Mouse (Mus musculus): ENCODE data around the gene Cutc. TPM values are rescaled to one million over a fixed set of nuclear protein-coding genes. Genes with fewer than 3 reads are reported as not detected.

Cutc gene
- polyA plus RNA-seq, 1 experiment from 2014 or later = 9.1 TPM

DNA sequence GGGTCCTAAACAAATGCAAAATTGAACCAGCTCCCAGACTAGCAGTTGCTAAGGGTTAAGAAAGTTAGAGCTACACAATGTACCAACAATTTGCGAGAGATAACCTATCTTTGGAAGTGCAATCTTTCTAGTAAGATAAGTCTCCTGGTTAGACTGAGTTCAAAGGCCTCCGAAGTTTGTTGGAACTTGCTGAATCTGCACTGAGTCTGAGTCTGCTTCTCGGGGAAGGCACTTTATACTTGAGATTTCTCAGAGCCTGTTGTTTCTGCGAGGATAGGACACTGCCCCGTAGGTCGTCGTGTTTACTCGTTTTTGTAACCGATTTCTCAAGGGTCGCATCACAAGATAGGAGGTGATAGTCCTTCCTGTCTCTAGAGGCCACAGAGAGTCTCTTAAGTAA lies 22.6 kb downstream of the Cutc start:
- Histone ChIP-seq H3K9ac (no peak overlapping the region), H3K4me2 (no peak overlapping the region), H3K27ac (no peak overlapping the region), H3K4me3 (no peak overlapping the region), H3K4me1 (replicated peaks) (no peaks in the 10 kb centered on the region), H3K36me3 (no peaks in the 10 kb centered on the region), H3K9me3 (replicated peaks) (no peaks in the 10 kb centered on the region), H3K27me3 (no peaks in the 10 kb centered on the region)
- 27% methylated on average over 10 of the region's 10 CpGs for WGBS
- no peak for ATAC-seq (replicated peaks; ENCODE audit: insufficient number of reproducible peaks, insufficient read depth, low FRiP score, low read depth)

DNA sequence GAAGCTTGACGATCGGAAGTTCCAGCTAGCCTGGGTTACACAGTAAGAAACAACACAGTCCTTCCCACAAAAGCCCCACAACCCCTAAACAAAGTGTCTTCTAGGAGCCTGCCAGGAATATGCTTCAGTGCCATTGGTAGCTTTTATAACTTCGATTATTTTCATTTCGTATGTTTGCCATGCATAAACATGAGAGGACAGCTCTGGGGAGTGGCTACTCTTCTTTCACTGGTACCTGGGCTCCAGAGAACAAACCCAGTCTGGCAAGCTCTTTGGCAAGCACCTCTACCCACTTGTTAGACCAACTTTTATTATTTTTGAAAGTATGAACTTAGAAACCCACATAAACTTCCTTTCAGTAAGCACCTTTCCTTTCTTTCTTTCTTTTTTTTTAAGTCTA lies 23.8 kb downstream of the Cutc start:
- Histone ChIP-seq H3K9me3 (replicated peaks) (no peaks in the 10 kb centered on the region), H3K36me3 (no peaks in the 10 kb centered on the region), H3K4me3 (no peak overlapping the region), H3K9ac (no peak overlapping the region), H3K4me2 (no peak overlapping the region), H3K27me3 (no peaks in the 10 kb centered on the region), H3K4me1 (replicated peaks) (no peaks in the 10 kb centered on the region), H3K27ac (no peak overlapping the region)
- ATAC-seq (replicated peaks; ENCODE audit: insufficient number of reproducible peaks, insufficient read depth, low FRiP score, low read depth) = no peak
- WGBS = 81% methylated on average over 4 of the region's 4 CpGs

GRCm38 (mm10) chr19:43777308-43777707 lies 24.5 kb downstream of the Cutc start:
- no peaks in the 10 kb centered on the region for H3K9me3 ChIP-seq (replicated peaks)
- 75% methylated on average over 2 of the region's 2 CpGs for WGBS

DNA sequence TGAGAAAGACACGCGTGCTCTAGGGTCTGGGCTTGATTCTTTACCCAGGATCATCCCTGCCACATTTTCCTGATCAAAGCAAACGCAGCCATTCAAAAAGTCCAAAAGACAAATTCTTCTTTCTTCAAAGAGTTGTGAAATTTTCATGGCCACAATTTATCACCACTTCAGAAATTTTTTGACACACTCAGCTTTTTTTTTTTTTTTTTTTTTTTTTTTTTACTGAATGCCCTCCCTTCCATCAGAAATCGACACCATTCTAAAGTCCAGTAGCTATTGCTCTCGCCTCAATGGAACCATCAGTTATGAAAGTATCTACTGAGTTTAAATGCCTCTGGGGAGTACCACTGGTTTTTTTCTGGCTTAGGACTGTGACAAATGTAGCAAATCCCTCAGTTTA lies 27.6 kb downstream of the Cutc start:
- 61% methylated on average over 5 of the region's 5 CpGs for WGBS
- H3K4me3 ChIP-seq = no peak overlapping the region

More at GRCm38 (mm10) chr19:43777308-43777707, 24.5 kb downstream of the Cutc start:
- no peak overlapping the region for H3K9ac ChIP-seq
- ATAC-seq (replicated peaks; ENCODE audit: insufficient number of reproducible peaks, insufficient read depth, low FRiP score, low read depth) = no peak
- no peak overlapping the region for H3K4me3 ChIP-seq
- no peaks in the 10 kb centered on the region for H3K36me3 ChIP-seq
- H3K4me1 ChIP-seq (replicated peaks) = no peaks in the 10 kb centered on the region
- H3K27ac ChIP-seq = no peak overlapping the region
- H3K27me3 ChIP-seq = no peaks in the 10 kb centered on the region
- no peak overlapping the region for H3K4me2 ChIP-seq

DNA sequence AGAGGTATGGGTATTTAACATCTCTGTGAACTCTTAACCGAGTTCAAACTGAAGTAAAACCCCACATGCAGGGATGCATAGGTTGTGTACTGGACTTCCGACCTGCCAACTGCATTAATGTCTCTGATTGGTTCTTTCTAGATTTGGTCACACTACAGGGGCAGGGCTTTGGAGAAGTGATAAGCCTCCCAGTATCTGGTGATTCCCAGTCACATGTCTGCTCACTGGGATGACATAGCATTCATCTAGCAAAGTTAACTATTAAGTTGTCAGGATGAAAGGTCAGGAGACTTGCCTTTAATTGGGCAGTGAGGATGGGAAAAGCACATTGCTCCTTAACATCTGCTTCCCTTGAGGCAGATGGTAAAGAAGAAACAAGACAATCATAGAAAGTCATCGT lies 29.2 kb downstream of the Cutc start, which contains the start of gene Abcc2:
TSS of gene Abcc2 (plus strand) at position 213 of the 400 bp plus-strand sequence.
- Histone ChIP-seq H3K9me3 (replicated peaks) (no peaks in the 10 kb centered on the region), H3K4me2 (no peak within 1 kb of the TSS), H3K27me3 (no peaks in the 10 kb centered on the region), H3K27ac (no peak within 1 kb of the TSS), H3K9ac (no peak within 1 kb of the TSS), H3K4me1 (replicated peaks) (no peaks in the 10 kb centered on the region), H3K36me3 (no peaks in the 10 kb centered on the region), H3K4me3 (no peak within 1 kb of the TSS)
- 74% methylated on average over 3 of the region's 3 CpGs for WGBS
- no peak for ATAC-seq (replicated peaks; ENCODE audit: insufficient number of reproducible peaks, insufficient read depth, low FRiP score, low read depth)

More for the DNA sequence above, 27.6 kb downstream of the Cutc start:
- Histone ChIP-seq H3K9me3 (replicated peaks) (no peaks in the 10 kb centered on the region), H3K36me3 (no peaks in the 10 kb centered on the region), H3K4me2 (no peak overlapping the region), H3K27me3 (no peaks in the 10 kb centered on the region), H3K4me1 (replicated peaks) (no peaks in the 10 kb centered on the region), H3K9ac (no peak overlapping the region), H3K27ac (no peak overlapping the region)
- no peak for ATAC-seq (replicated peaks; ENCODE audit: insufficient number of reproducible peaks, insufficient read depth, low FRiP score, low read depth)

- no peak overlapping the region for H3K9ac ChIP-seq
- no peak for ATAC-seq (replicated peaks; ENCODE audit: insufficient number of reproducible peaks, insufficient read depth, low FRiP score, low read depth)
- H3K4me2 ChIP-seq = no peak overlapping the region
- H3K36me3 ChIP-seq = no peaks in the 10 kb centered on the region
- no peaks in the 10 kb centered on the region for H3K4me1 ChIP-seq (replicated peaks)
- 69% methylated on average over 8 of the region's 8 CpGs for WGBS
- H3K4me3 ChIP-seq = no peak overlapping the region
- no peak overlapping the region for H3K27ac ChIP-seq
- no peaks in the 10 kb centered on the region for H3K9me3 ChIP-seq (replicated peaks)
- no peaks in the 10 kb centered on the region for H3K27me3 ChIP-seq
Observed at GRCm38 (mm10) chr19:43784761-43785160, 32.0 kb downstream of the Cutc start.

DNA sequence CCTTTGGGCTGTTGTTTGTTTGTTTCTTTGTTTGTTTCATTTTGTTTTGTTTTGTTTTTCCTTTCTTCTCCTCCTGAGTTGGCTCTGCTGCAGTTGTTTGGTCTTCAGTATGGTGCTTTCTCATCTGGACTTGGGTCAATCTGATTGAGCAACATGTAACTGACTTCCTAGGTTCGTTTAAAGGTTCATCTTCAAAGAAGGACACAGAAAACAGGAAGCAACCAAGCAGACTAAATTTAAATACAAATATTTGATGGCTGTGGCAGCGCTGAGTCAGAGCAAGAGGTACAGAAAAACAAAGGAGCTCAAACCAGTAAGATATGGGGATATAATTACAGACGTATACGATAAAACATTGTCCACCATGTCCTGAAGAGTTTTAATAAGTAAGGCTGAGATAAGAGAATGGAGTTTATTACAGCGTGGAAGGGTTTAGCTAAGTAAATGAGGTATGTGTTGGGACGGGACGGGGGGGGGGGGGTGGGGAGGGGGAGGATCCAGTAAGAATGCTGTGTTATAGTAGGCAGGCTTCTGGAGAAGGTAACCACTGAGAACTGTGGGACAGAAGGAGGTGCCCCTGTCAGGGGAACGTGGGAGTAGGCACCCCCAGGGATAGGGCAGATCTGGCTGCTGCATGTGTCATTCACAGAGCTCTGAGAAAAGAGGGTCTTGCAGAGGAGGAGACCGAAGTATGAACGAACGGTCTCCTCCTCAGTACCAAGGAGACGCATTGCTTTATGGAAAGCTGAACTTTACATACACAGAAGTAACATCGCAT lies 33.6 kb downstream of the Cutc start:
- Histone ChIP-seq H3K4me1 (replicated peaks) (no peaks in the 10 kb centered on the region), H3K4me2 (no peak overlapping the region), H3K4me3 (no peak overlapping the region), H3K9me3 (replicated peaks) (no peaks in the 10 kb centered on the region), H3K27me3 (no peaks in the 10 kb centered on the region), H3K36me3 (no peaks in the 10 kb centered on the region), H3K9ac (no peak overlapping the region), H3K27ac (no peak overlapping the region)
- WGBS = 71% methylated on average over 13 of the region's 13 CpGs
- ATAC-seq (replicated peaks; ENCODE audit: insufficient number of reproducible peaks, insufficient read depth, low FRiP score, low read depth) = no peak

DNA sequence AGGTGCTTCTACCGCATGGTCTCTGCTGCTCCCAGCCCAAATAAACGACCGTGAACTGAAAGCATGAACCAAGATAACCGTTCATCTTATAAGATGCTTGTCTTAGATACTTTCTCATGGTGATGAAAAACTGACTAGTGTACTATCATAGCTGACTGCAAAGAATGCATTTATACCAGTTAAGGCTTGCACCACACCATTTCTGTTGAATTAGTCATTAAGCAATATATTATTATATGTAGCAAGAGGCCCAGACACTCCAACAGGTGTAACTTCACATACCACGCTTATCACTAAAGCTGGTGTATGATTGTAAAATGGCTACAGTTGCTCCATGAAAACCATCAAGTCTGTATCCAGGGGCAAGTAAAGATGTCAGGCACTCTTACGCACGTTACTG lies 37.0 kb downstream of the Cutc start:
- no peaks in the 10 kb centered on the region for H3K27me3 ChIP-seq
- no peaks in the 10 kb centered on the region for H3K36me3 ChIP-seq
- no peak overlapping the region for H3K27ac ChIP-seq
- H3K9ac ChIP-seq = no peak overlapping the region
- ATAC-seq (replicated peaks; ENCODE audit: insufficient number of reproducible peaks, insufficient read depth, low FRiP score, low read depth) = no peak
- H3K4me2 ChIP-seq = no peak overlapping the region
- H3K4me1 ChIP-seq (replicated peaks) = no peaks in the 10 kb centered on the region
- WGBS = 85% methylated on average over 7 of the region's 7 CpGs
- H3K4me3 ChIP-seq = no peak overlapping the region
- H3K9me3 ChIP-seq (replicated peaks) = no peaks in the 10 kb centered on the region

DNA sequence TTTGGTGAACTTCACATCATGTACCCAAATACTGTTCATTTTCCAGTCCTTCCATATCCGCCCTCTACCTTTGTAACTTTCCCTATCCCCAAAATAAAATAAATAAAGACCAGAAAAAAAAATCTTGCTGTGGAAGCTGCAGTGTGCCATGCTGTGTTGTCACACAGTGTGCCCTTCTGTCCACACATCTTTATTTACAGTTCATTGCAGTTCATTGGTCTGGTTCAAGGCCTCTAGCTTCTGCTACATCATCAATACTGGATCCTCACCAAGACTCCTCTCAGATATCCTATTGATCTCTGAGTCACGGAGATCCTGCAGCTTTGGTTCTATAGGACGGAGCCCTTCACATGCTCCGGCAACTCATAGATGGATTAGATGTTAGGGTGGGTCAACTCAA lies 39.7 kb downstream of the Cutc start:
- H3K27me3 ChIP-seq = no peaks in the 10 kb centered on the region
- ATAC-seq (replicated peaks; ENCODE audit: insufficient number of reproducible peaks, insufficient read depth, low FRiP score, low read depth) = no peak

GRCm38 (mm10) chr19:43793951-43794350 lies 41.2 kb downstream of the Cutc start:
- no peak for ATAC-seq (replicated peaks; ENCODE audit: insufficient number of reproducible peaks, insufficient read depth, low FRiP score, low read depth)
- no peaks in the 10 kb centered on the region for H3K9me3 ChIP-seq (replicated peaks)
- no peak overlapping the region for H3K27ac ChIP-seq
- no peaks in the 10 kb centered on the region for H3K27me3 ChIP-seq
- no peak overlapping the region for H3K4me3 ChIP-seq
- H3K4me2 ChIP-seq = no peak overlapping the region
- H3K9ac ChIP-seq = no peak overlapping the region
- 85% methylated on average over 1 of the region's 1 CpGs for WGBS
- H3K36me3 ChIP-seq = no peaks in the 10 kb centered on the region
- H3K4me1 ChIP-seq (replicated peaks) = no peaks in the 10 kb centered on the region

More for the DNA sequence above, 39.7 kb downstream of the Cutc start:
- Histone ChIP-seq H3K9me3 (replicated peaks) (no peaks in the 10 kb centered on the region), H3K9ac (no peak overlapping the region), H3K4me1 (replicated peaks) (no peaks in the 10 kb centered on the region), H3K36me3 (no peaks in the 10 kb centered on the region), H3K4me2 (no peak overlapping the region), H3K4me3 (no peak overlapping the region), H3K27ac (no peak overlapping the region)
- 85% methylated on average over 4 of the region's 4 CpGs for WGBS

GRCm38 (mm10) chr19:43795511-43795910 lies 42.7 kb downstream of the Cutc start:
- H3K27me3 ChIP-seq = no peaks in the 10 kb centered on the region
- no peak for ATAC-seq (replicated peaks; ENCODE audit: insufficient number of reproducible peaks, insufficient read depth, low FRiP score, low read depth)
- 70% methylated on average over 8 of the region's 8 CpGs for WGBS
- no peak overlapping the region for H3K27ac ChIP-seq
- no peaks in the 10 kb centered on the region for H3K4me1 ChIP-seq (replicated peaks)
- H3K9me3 ChIP-seq (replicated peaks) = no peaks in the 10 kb centered on the region
- no peaks in the 10 kb centered on the region for H3K36me3 ChIP-seq
- H3K9ac ChIP-seq = no peak overlapping the region
- H3K4me2 ChIP-seq = no peak overlapping the region
- H3K4me3 ChIP-seq = no peak overlapping the region

DNA sequence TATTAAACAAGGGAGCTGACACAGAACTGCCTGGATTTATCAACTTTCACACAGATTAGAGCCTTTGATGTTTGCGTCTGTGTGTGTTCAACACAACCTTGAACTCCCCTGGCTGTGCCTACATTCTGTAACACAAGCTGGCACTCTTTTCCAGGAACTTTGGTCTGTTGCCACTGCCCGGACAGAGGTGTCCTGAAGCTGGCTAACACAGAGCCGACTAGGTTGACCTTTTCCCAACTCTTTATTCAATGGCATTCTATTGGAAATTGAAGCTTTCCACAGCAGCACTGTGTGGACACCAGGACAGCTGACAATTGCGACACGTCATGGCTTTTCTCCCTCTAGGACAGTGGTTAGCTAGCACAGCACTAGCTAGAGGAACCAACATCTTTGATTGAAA lies 44.4 kb downstream of the Cutc start:
- no peaks in the 10 kb centered on the region for H3K36me3 ChIP-seq
- H3K9me3 ChIP-seq (replicated peaks) = no peaks in the 10 kb centered on the region
- WGBS = 62% methylated on average over 5 of the region's 5 CpGs
- no peak overlapping the region for H3K4me3 ChIP-seq
- H3K4me1 ChIP-seq (replicated peaks) = no peaks in the 10 kb centered on the region
- no peak overlapping the region for H3K4me2 ChIP-seq
- no peaks in the 10 kb centered on the region for H3K27me3 ChIP-seq
- no peak overlapping the region for H3K9ac ChIP-seq
- no peak overlapping the region for H3K27ac ChIP-seq
- no peak for ATAC-seq (replicated peaks; ENCODE audit: insufficient number of reproducible peaks, insufficient read depth, low FRiP score, low read depth)
